Mouse (Mus musculus) ES-Bruce4 (cell line): ENCODE results near the gene Cdc42bpa.

ENCODE experiments used
- CTCF ChIP-seq: IDR thresholded peaks from one replicate; pipeline ENCODE4 v1.8.1; 2011; ENCODE audit warnings: low read depth, low read length
- EP300 ChIP-seq: IDR thresholded peaks from 2 replicates; pipeline ENCODE4 v1.6.1; 2011; ENCODE audit warnings: low read depth, low read length; ENCODE audit not compliant: insufficient read depth
- POLR2A ChIP-seq: IDR thresholded peaks from one replicate; pipeline ENCODE4 v1.8.1; 2011; ENCODE audit warnings: low read length; ENCODE audit not compliant: insufficient read depth

DNA sequence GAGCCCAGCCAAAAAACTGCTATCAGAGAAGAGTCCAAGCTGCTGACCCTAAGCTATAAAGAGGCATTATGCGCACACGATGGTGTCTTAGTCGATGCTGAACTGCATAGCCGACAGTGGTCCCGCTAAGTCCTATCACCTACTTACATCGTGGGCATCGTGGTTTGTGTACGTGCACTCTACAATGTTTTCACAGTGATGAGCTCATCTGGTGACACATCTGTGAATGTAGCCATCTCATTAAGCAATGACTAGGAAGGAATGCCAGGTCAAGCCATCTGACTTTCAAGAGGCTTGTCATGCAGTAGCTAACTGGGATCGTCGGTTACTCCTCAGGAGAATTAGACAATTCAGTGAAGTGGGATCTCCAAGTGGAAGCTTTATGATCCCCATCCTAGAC lies 15.3 kb upstream of the Cdc42bpa start:
- TF ChIP-seq POLR2A (no peak), CTCF (no peak), EP300 (no peak)
